Mouse (Mus musculus) induced T-regulatory cell, adult 2 months (primary cell): Measurements from ENCODE around the gene Olfr1157.

ENCODE experiments used
- DNase-seq: peaks from one replicate; pipeline ENCODE4 v3.0.0-alpha.2; 2012; ENCODE audit warnings: low read depth

The Olfr1157 gene

GRCm38 (mm10) chr2:87968199-87968598 lies at the start of gene Olfr1157:
Gene Olfr1157, minus strand, starts transcription at chr2:87968299.
- DNase-seq, result no peak

- DNase-seq, result no peak
These were observed 39.6 kb upstream of the Olfr1157 start, which contains the start of gene Olfr1160 for GRCm38 (mm10) chr2:88007515-88008318. Gene Olfr1160, minus strand, starts transcription at chr2:88008268.

- DNase-seq, result no peak
These were observed 21.7 kb upstream of the Olfr1157 start, which contains the start of gene Olfr1158 for GRCm38 (mm10) chr2:87989813-87990212. Gene Olfr1158, plus strand, starts transcription at chr2:87990113.

GRCm38 (mm10) chr2:87974563-87974962 lies 6.5 kb upstream of the Olfr1157 start, which contains the start of gene Olfr74:
Gene Olfr74, minus strand, starts transcription at chr2:87974663.
- DNase-seq, result no peak

- DNase-seq, result no peak
These were observed 15.1 kb downstream of the Olfr1157 start, which contains the start of gene Olfr1156 for GRCm38 (mm10) chr2:87953000-87953399. Gene Olfr1156, minus strand, starts transcription at chr2:87953100.

GRCm38 (mm10) chr2:87945037-87945436 lies 23.1 kb downstream of the Olfr1157 start, which contains the start of gene Olfr1155:
Gene Olfr1155, minus strand, starts transcription at chr2:87945137.
- DNase-seq, result no peak
